Mouse (Mus musculus) cortical plate, adult 2 months (tissue): ENCODE data around the gene Ccnd3.

Experiments used
- CTCF ChIP-seq: fragments of 200-500 bp; IDR thresholded peaks from 2 replicates; pipeline ENCODE4 v1.5.1; 2011; ENCODE audit warnings: mild to moderate bottlenecking, control low read depth, low read length; ENCODE audit not compliant: insufficient read depth; ENCODE audit errors: extremely low read depth
- POLR2A ChIP-seq: fragments of 200-500 bp; IDR thresholded peaks from 2 replicates; pipeline ENCODE4 v1.6.1; 2011; ENCODE audit warnings: mild to moderate bottlenecking, low read length, control low read depth; ENCODE audit not compliant: insufficient read depth; ENCODE audit errors: extremely low read depth

DNA sequence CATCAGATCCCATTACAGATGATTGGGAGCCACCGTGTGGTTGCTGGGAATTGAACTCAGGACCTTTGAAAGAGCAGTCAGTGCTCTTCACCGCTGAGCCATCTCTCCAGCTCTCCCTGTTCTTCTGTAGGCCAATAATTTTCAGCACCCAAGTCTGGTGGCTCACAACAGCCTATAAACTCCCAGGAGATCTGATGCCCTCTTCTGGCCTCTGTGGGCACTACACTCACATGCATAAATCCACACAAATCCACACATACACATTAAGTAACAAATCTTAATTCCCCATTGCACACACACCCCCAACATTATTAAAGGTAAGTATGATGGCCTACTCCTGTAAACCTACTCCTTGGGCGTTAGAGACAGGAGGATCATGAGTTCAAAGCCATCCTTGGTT, 11.4 kb downstream of the Ccnd3 start:
- no peak for TF ChIP-seq CTCF
- no peak for TF ChIP-seq POLR2A
